Mouse (Mus musculus): ENCODE measurements around the gene Ppip5k1. TPM values are rescaled to one million over a fixed set of nuclear protein-coding genes. Genes with fewer than 3 reads are reported as not detected.

Gene Ppip5k1
- polyA plus RNA-seq (2015; fragmentation: Illumina TruSeq; extraction: RNeasy Lipid Tissue Mini Kit (QIAGEN cat#74804); ENCODE audit: insufficient read depth, low replicate concordance): 15.7 TPM

GRCm38 (mm10) chr2:121354820-121355592 lies at the start of gene Ppip5k1:
Ppip5k1 (minus strand) TSS chr2:121355396.

GRCm38 (mm10) chr2:121386961-121387575 lies 31.9 kb upstream of the Ppip5k1 start, which contains the start of gene Strc:
Strc (minus strand) TSS chr2:121387168.

GRCm38 (mm10) chr2:121357494-121357893 lies 2.3 kb upstream of the Ppip5k1 start, which contains the start of gene Ckmt1:
Ckmt1 (plus strand) TSS chr2:121357714.

GRCm38 (mm10) chr2:121288901-121289729 lies 66.1 kb downstream of the Ppip5k1 start, which contains the start of gene Map1a:
Map1a (plus strand) TSS chr2:121289600.

GRCm38 (mm10) chr2:121271236-121271927 lies 83.8 kb downstream of the Ppip5k1 start, which contains the start of gene Trp53bp1:
Trp53bp1 (minus strand) TSS chr2:121271407.

Other genes starting within 250 kb of the Ppip5k1 start
- 0.11 TPM for gene Tgm7, start 245.6 kb downstream of the Ppip5k1 start, polyA plus RNA-seq (2015; fragmentation: Illumina TruSeq; extraction: RNeasy Lipid Tissue Mini Kit (QIAGEN cat#74804); ENCODE audit: insufficient read depth, low replicate concordance)
- gene Adal, start 215.0 kb downstream of the Ppip5k1 start, polyA plus RNA-seq (2015; fragmentation: Illumina TruSeq; extraction: RNeasy Lipid Tissue Mini Kit (QIAGEN cat#74804); ENCODE audit: insufficient read depth, low replicate concordance): 29.3 TPM
- gene Lcmt2, start 214.7 kb downstream of the Ppip5k1 start, polyA plus RNA-seq (2015; fragmentation: Illumina TruSeq; extraction: RNeasy Lipid Tissue Mini Kit (QIAGEN cat#74804); ENCODE audit: insufficient read depth, low replicate concordance): 9.2 TPM
- gene Tubgcp4, start 184.7 kb downstream of the Ppip5k1 start, polyA plus RNA-seq (2015; fragmentation: Illumina TruSeq; extraction: RNeasy Lipid Tissue Mini Kit (QIAGEN cat#74804); ENCODE audit: insufficient read depth, low replicate concordance): 83.3 TPM
- gene Zscan29, start 184.3 kb downstream of the Ppip5k1 start, polyA plus RNA-seq (2015; fragmentation: Illumina TruSeq; extraction: RNeasy Lipid Tissue Mini Kit (QIAGEN cat#74804); ENCODE audit: insufficient read depth, low replicate concordance): 20.4 TPM
- gene Trp53bp1, start 84.0 kb downstream of the Ppip5k1 start, polyA plus RNA-seq (2015; fragmentation: Illumina TruSeq; extraction: RNeasy Lipid Tissue Mini Kit (QIAGEN cat#74804); ENCODE audit: insufficient read depth, low replicate concordance): 42.3 TPM
- 1.1 TPM for gene Map1a, start 65.8 kb downstream of the Ppip5k1 start, polyA plus RNA-seq (2015; fragmentation: Illumina TruSeq; extraction: RNeasy Lipid Tissue Mini Kit (QIAGEN cat#74804); ENCODE audit: insufficient read depth, low replicate concordance)
- gene Ckmt1, start 2.3 kb upstream of the Ppip5k1 start, polyA plus RNA-seq (2015; fragmentation: Illumina TruSeq; extraction: RNeasy Lipid Tissue Mini Kit (QIAGEN cat#74804); ENCODE audit: insufficient read depth, low replicate concordance): not detected
- gene Strc, start 31.8 kb upstream of the Ppip5k1 start, polyA plus RNA-seq (2015; fragmentation: Illumina TruSeq; extraction: RNeasy Lipid Tissue Mini Kit (QIAGEN cat#74804); ENCODE audit: insufficient read depth, low replicate concordance): 0.30 TPM
- 438 TPM for gene Pdia3, start 58.4 kb upstream of the Ppip5k1 start, polyA plus RNA-seq (2015; fragmentation: Illumina TruSeq; extraction: RNeasy Lipid Tissue Mini Kit (QIAGEN cat#74804); ENCODE audit: insufficient read depth, low replicate concordance)
- 3.0 TPM for gene Catsper2, start 58.4 kb upstream of the Ppip5k1 start, polyA plus RNA-seq (2015; fragmentation: Illumina TruSeq; extraction: RNeasy Lipid Tissue Mini Kit (QIAGEN cat#74804); ENCODE audit: insufficient read depth, low replicate concordance)
- 64.5 TPM for gene Ell3, start 88.9 kb upstream of the Ppip5k1 start, polyA plus RNA-seq (2015; fragmentation: Illumina TruSeq; extraction: RNeasy Lipid Tissue Mini Kit (QIAGEN cat#74804); ENCODE audit: insufficient read depth, low replicate concordance)
- 211 TPM for gene Serf2, start 93.8 kb upstream of the Ppip5k1 start, polyA plus RNA-seq (2015; fragmentation: Illumina TruSeq; extraction: RNeasy Lipid Tissue Mini Kit (QIAGEN cat#74804); ENCODE audit: insufficient read depth, low replicate concordance)
- gene Hypk, start 97.9 kb upstream of the Ppip5k1 start, polyA plus RNA-seq (2015; fragmentation: Illumina TruSeq; extraction: RNeasy Lipid Tissue Mini Kit (QIAGEN cat#74804); ENCODE audit: insufficient read depth, low replicate concordance): 42.9 TPM
- 0.64 TPM for gene Serinc4, start 101.4 kb upstream of the Ppip5k1 start, polyA plus RNA-seq (2015; fragmentation: Illumina TruSeq; extraction: RNeasy Lipid Tissue Mini Kit (QIAGEN cat#74804); ENCODE audit: insufficient read depth, low replicate concordance)
- gene Mfap1b, start 118.7 kb upstream of the Ppip5k1 start, polyA plus RNA-seq (2015; fragmentation: Illumina TruSeq; extraction: RNeasy Lipid Tissue Mini Kit (QIAGEN cat#74804); ENCODE audit: insufficient read depth, low replicate concordance): 69.8 TPM
- gene Mfap1a, start 151.3 kb upstream of the Ppip5k1 start, polyA plus RNA-seq (2015; fragmentation: Illumina TruSeq; extraction: RNeasy Lipid Tissue Mini Kit (QIAGEN cat#74804); ENCODE audit: insufficient read depth, low replicate concordance): 57.1 TPM
- gene Wdr76, start 151.3 kb upstream of the Ppip5k1 start, polyA plus RNA-seq (2015; fragmentation: Illumina TruSeq; extraction: RNeasy Lipid Tissue Mini Kit (QIAGEN cat#74804); ENCODE audit: insufficient read depth, low replicate concordance): 19.7 TPM